Mouse (Mus musculus) embryonic facial prominence, embryonic 15.5 days (tissue): Measurements from ENCODE around the gene Tmem86a. TPM values are rescaled to one million over a fixed set of nuclear protein-coding genes. Genes with fewer than 3 reads are reported as not detected.

Experiments
- microRNA-seq: library from miRNA; unstranded; fragments of <30 nt; microRNA quantifications from one replicate; pipeline ENCODE4, GENCODE M21; 2016; ENCODE audit warnings: borderline number of aligned reads
- polyA plus RNA-seq: library from polyadenylated mRNA; unstranded; fragments of >200 nt; fragmentation: Nextera tagmentation; extraction: Ambion mirVana; gene quantifications from 2 replicates; pipeline ENCODE4 v1.2.1, GENCODE M21; 2015

The Tmem86a gene
- polyA plus RNA-seq, 1 experiment from 2014 or later = 22.3 TPM

Small RNA genes lying within 50 kb of the gene (microRNA-seq; reads per million reads assigned to microRNA genes)
- not detected for gene Mir7056

Other genes starting within 250 kb of the Tmem86a start
- gene Ldha, start 209.1 kb upstream of the Tmem86a start, polyA plus RNA-seq = 1,512 and 1,560 TPM in 2 replicates
- 0.35 TPM in 1 of 2 replicates, not detected in the other for gene Ldhc, start 189.4 kb upstream of the Tmem86a start, polyA plus RNA-seq
- 175 and 193 TPM in 2 replicates for gene Tsg101, start 130.6 kb upstream of the Tmem86a start, polyA plus RNA-seq
- 9.8 and 10.7 TPM in 2 replicates for gene Uevld, start 92.1 kb upstream of the Tmem86a start, polyA plus RNA-seq
- not detected in 2 replicates for gene Gm9999, start 67.0 kb upstream of the Tmem86a start, polyA plus RNA-seq
- 20.5 and 21.3 TPM in 2 replicates for gene Spty2d1, start 42.2 kb upstream of the Tmem86a start, polyA plus RNA-seq
- 0.14 and 0.47 TPM in 2 replicates for gene Ptpn5, start 83.1 kb downstream of the Tmem86a start, polyA plus RNA-seq
- gene Mrgpra6, start 154.3 kb downstream of the Tmem86a start, polyA plus RNA-seq = not detected in 2 replicates
- gene Mrgpra9, start 202.2 kb downstream of the Tmem86a start, polyA plus RNA-seq = not detected in 2 replicates